Mouse (Mus musculus) layer of hippocampus, adult 18-20 months (tissue): ENCODE data around the gene Eif4g3. TPM values are rescaled to one million over a fixed set of nuclear protein-coding genes. Genes with fewer than 3 reads are reported as not detected.

Experiments used
- DNase-seq, 2 experiments: peaks; one replicate each; pipeline ENCODE4 v3.0.0; 2022; ENCODE audit warnings: low spot score in 2 of 2
- total RNA-seq, 2 experiments: library from RNA; stranded (reverse); gene quantifications; 2 replicates each; pipeline ENCODE4 v1.2.3; 2021

The Eif4g3 gene
- total RNA-seq, 2 experiments from 2014 or later: 141 to 142 TPM

DNA sequence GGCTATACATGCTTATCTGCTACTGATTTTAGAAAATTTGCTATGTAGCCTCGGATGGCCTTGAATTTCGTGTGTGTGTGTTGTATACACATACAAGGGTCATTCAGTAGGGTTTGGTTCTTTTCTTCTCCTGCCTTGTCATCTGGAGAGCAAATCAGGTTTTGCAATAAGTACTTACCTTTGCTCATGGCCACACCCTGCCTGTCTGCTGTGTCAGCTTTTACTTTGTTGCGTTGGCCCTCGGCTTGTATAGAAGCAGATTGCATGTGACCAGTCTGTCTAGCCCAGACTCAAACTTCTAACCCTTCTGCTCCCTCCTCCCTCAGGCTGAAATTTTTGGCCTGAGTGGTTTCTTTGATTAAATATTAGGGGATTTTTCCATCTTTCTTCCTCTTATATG is 157.2 kb downstream of the Eif4g3 start:
- no peak for DNase-seq

GRCm38 (mm10) chr4:138151226-138151625 is 158.4 kb downstream of the Eif4g3 start:
- no peak for DNase-seq

GRCm38 (mm10) chr4:138153980-138154379 is 161.2 kb downstream of the Eif4g3 start:
- no peak for DNase-seq

GRCm38 (mm10) chr4:138160918-138161317 is 168.1 kb downstream of the Eif4g3 start:
- DNase-seq: no peak

- no peak for DNase-seq
Measured at GRCm38 (mm10) chr4:138161550-138161949, 168.7 kb downstream of the Eif4g3 start.

DNA sequence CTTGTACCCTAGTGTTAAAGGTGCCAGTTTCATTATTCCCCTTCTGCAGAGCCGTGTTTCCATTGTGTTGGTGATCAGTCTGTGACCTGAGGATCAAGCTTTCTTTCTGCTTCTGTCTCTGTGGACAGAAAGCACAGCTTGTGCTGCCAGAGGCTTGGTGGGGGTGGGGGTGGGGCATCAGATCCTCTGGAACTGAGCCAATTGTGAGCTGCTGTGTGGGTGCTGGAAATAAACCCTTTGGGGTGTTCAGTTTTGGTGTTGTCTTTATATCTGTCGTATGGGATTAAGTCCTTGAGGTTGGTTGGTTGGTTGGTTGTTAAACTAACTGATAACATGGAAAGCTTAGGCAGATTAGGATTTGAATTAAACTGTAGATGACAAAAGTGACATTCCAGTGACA is 171.0 kb downstream of the Eif4g3 start:
- DNase-seq: no peak

- DNase-seq: no peak
Measured at GRCm38 (mm10) chr4:138164860-138165259, 172.0 kb downstream of the Eif4g3 start.

DNA sequence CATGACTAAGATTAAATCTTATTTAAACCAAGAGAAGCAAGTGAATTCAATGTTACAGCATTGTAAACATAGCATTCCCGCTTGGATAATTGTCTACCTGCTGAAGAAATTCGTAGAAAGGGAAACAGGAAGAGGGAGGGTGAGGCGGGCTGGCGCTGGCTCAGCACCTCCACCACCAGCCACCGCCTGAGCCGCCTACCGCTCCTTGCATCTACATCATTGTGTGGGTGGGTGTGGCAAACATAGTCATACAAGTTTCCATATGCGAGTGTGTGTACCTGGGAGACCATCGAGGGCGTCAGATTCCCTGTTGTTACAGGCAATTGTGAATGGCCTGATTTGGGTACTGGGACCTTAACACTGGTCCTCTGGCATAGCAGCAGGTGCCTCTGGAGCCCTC is 173.7 kb downstream of the Eif4g3 start:
- no peak for DNase-seq

GRCm38 (mm10) chr4:138168162-138168561 is 175.3 kb downstream of the Eif4g3 start:
- no peak for DNase-seq

- no peak for DNase-seq
Measured at GRCm38 (mm10) chr4:138169420-138169819, 176.6 kb downstream of the Eif4g3 start.

- no peak for DNase-seq
Measured at GRCm38 (mm10) chr4:138172686-138173085, 179.9 kb downstream of the Eif4g3 start.

GRCm38 (mm10) chr4:138179391-138179790 is 186.6 kb downstream of the Eif4g3 start:
- no peak for DNase-seq

DNA sequence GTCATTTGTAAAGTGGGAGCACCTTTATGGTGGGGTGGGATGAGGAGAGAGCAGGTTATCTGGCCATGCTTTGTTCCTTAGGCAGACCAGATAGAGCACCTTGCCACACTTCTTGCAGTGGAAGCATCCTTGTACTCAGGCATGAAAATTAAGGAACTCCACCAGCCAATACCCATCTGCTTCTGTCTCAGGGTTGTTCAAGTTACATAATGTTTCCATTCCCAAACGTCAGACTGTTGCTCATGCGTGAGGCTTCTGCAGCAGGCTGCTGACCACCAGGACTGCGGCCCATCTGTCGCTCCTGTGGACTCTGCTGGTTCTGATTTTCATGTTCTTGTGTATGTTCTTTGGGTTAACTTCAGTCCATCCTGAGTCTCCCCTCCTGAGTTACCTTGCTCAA is 187.9 kb downstream of the Eif4g3 start:
- peak in 1 of 2 experiments; percentile 13 for DNase-seq

DNA sequence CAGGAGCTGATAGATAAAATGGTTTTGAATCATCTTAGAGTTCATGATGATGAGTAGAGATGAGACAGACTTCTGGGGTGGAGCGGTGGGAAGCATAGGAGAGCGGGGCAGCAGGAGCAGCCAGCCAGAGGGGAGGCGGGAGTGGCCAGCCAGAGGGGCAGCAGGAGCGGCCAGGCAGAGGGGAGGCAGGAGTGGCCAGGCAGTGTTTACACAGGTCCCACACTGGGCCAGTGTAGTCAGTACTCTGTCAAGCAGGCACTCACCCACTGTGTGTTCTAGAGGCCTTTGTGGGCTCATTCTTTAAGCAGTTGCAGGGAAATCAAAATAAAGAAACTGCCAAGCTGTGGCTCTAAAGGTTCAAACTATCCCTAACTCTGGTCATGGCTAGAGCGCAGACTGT is 191.2 kb downstream of the Eif4g3 start:
- no peak for DNase-seq

DNA sequence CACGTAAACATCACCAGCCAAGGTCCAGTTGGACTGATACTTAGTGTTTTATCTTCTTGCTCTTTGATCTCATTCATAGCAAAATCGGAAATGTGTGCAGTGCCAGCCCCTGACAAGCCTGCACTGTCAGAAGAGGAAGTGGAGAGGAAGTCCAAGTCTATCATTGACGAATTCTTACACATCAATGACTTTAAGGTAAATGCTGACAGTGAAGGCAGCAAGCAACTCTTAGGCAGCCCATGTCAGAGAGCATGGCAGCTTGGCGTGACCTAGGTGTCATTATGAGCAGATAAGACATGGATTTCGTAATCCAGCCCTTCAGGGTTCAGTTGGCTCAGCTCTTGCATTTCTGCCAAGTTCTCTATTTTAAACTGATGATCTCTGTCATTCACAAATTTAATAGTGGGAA is 191.8 kb downstream of the Eif4g3 start:
- DNase-seq: no peak

DNA sequence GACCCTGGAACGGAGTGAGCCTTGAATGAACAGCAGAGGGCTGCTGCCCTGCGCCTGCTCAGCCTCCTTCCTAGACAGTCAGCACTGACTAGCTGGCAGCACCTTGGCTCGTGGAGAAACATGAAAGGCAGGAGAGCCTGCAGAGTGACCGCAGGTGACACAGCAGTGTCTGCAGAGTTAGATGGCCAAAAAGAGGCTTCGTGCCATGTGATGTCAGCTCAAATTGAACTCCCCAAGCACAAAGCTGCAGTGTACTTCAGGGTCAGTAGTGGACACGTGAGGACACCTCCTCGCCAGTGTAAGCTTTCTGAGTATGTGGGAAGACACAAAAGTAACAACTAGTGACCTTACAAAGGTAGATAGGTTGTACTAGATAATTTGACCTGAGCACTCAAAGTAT is 193.1 kb downstream of the Eif4g3 start:
- DNase-seq: no peak

DNA sequence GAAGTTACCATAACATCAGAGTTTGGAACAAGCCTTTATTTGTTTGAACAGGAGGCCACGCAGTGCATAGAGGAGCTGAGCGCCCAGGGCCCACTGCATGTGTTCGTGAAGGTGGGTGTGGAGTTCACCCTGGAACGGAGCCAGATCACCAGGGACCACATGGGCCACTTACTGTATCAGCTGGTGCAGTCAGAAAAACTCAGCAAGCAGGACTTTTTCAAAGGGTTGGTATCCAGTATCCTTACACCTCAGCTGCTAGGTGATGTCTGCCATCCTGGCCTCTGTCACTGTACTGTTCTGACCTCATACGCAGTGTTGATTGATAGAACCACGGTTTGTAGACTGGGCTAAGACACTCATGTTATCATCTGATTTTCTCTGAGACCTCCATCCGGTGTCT is 195.2 kb downstream of the Eif4g3 start:
- DNase-seq: no peak

DNA sequence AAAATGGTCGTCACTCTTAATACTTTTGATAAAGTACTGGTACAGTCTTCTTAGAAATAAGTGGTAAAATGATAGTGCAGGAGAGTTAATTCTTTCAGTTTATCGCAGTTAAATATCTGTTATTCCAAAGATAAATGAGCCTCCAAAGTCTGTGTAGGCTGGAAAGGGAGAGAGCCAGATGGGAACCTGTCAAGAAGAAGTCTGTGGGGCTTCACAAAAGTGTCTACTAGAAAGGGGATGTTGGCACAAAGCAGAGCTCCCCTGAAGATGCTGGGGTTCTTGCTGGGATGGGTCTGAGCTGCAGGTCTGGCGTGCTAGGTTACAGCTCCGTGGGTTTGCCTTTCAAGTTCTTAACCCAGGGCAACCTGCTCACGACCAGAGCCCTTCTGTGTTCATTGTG is 199.7 kb downstream of the Eif4g3 start:
- peak in 1 of 2 experiments; percentile 41 for DNase-seq

DNA sequence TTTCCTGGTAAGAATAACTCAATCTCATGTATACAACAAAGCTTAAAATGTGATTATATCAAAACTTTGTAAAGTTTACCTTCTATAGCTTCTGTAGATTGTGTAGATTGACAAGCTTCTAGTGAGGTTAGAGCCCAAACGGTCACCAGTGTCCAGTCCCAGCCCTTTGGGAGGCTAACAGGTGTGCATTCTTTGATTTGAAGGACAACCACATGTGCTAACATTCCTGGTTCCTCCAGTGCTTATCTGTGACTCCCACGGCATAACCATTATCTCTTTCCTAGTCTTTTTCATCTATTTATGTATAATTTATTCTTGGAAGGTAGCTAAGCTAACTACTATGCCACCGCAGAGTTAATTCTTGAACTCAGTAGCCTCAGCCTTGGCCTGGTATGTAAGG is 207.9 kb downstream of the Eif4g3 start:
- no peak for DNase-seq

GRCm38 (mm10) chr4:138201696-138202095 is 208.9 kb downstream of the Eif4g3 start:
- no peak for DNase-seq

DNA sequence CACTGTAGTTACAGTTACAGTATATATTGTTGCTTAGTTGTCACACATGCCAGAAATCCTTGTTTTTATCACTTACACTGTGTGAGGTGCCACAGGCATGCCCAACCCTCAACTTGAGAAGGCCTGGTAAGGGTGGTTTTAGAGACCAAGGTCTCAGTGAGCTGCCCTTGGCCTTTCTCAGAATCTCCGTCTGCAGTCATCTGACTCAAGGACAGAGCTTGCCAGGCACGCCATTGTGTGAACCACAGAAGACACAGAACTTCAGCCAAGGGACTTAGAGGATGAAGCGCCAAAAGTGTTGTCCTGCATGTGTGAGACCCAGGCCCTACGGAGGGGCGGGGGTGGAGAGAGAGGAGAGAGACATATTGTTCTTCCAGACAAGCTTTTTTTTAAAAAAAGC is 217.3 kb downstream of the Eif4g3 start:
- DNase-seq: no peak

GRCm38 (mm10) chr4:138213861-138214260 is 221.0 kb downstream of the Eif4g3 start:
- DNase-seq: no peak

DNA sequence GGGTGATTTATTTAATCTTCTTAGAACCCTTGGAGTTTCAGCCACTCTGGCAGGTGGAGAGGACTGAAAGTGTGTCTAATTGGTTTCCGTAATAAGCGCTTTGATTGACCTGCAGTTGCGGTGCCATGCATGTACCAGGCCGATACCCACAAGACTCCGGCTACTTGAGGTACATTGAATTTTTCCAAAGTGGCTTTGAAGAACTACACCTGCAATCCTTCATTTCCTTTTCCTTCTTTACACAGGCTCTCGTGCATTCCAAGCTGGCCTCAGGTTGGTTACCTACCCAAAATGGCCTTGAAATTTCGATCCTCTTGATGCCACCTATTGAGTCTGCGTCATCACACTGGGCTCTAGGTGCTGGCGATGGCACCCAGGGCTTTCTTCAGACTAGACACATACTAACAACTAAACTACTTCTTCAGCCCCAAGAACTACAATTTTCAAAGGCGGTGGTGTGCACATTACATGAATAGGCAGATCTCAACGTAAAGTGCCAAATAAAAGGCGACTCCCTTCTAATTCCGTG is 222.9 kb downstream of the Eif4g3 start:
- DNase-seq: no peak
